Mouse (Mus musculus) ES-E14 (cell line): Measurements from ENCODE around the gene Slc39a9. TPM values are rescaled to one million over a fixed set of nuclear protein-coding genes. Genes with fewer than 3 reads are reported as not detected.

Experiments used
- DNase-seq: peaks from one replicate; pipeline ENCODE4 v3.0.0-alpha.2; 2013; ENCODE audit warnings: low read depth, low spot score
- H3K27ac ChIP-seq: 2 replicates; pipeline ENCODE4 v1.5.1; 2012; ENCODE audit warnings: low read depth, mild to moderate bottlenecking, low read length, moderate library complexity, mixed read lengths; ENCODE audit not compliant: poor library complexity, insufficient read depth, severe bottlenecking
- H3K36me3 ChIP-seq: 2 replicates; pipeline ENCODE4 v1.6.1; 2012; ENCODE audit warnings: mild to moderate bottlenecking, low read length, moderate library complexity, mixed read lengths; ENCODE audit not compliant: control insufficient read depth, poor library complexity, insufficient read depth, severe bottlenecking
- H3K4me1 ChIP-seq, 2 experiments: fragments of 150-350 bp in 1 of 2; sonication (generic) in 1 of 2; 2 replicates each; pipeline ENCODE4 v1.6.1; 2012; ENCODE audit warnings: low read length in 2 of 2, mild to moderate bottlenecking in 1 of 2, mixed read lengths in 1 of 2; ENCODE audit not compliant: control insufficient read depth in 2 of 2, insufficient read depth in 2 of 2, poor library complexity in 1 of 2
- H3K4me3 ChIP-seq, 2 experiments: fragments of 150-350 bp in 1 of 2; sonication (generic) in 1 of 2; 2 replicates each; pipeline ENCODE4 v1.5.1; 2012; ENCODE audit warnings: low read length in 2 of 2, low read depth in 1 of 2, mild to moderate bottlenecking in 1 of 2, mixed read lengths in 1 of 2; ENCODE audit not compliant: insufficient read depth in 1 of 2, poor library complexity in 1 of 2, severe bottlenecking in 1 of 2
- H3K9ac ChIP-seq: 2 replicates; pipeline ENCODE4 v1.6.1; 2012; ENCODE audit warnings: low read depth, mild to moderate bottlenecking, low read length, mixed read lengths; ENCODE audit not compliant: poor library complexity, insufficient read depth, severe bottlenecking
- H3K9me3 ChIP-seq: fragments of 150-350 bp; sonication (generic); 2 replicates; pipeline ENCODE4 v1.6.1; 2012; ENCODE audit warnings: low read depth, mild to moderate bottlenecking, low read length; ENCODE audit not compliant: control insufficient read depth, insufficient read depth
- CHD2 ChIP-seq: IDR thresholded peaks from 2 replicates; pipeline ENCODE4 v1.6.1; 2014; ENCODE audit warnings: mild to moderate bottlenecking, low read depth, low read length, inconsistent platforms
- HCFC1 ChIP-seq: IDR thresholded peaks from 2 replicates; pipeline ENCODE4 v1.6.1; 2012; ENCODE audit warnings: low read length, inconsistent platforms, borderline replicate concordance; ENCODE audit not compliant: insufficient read depth
- MAFK ChIP-seq: IDR thresholded peaks from 2 replicates; pipeline ENCODE4 v1.6.1; 2014; ENCODE audit warnings: mild to moderate bottlenecking, low read depth, low read length, inconsistent platforms; ENCODE audit not compliant: insufficient read depth
- ZC3H11A ChIP-seq: IDR thresholded peaks from 2 replicates; pipeline ENCODE4 v1.6.1; 2012; ENCODE audit warnings: low read depth, mild to moderate bottlenecking, inconsistent platforms, low read length, borderline replicate concordance
- ZNF384 ChIP-seq: IDR thresholded peaks from 2 replicates; pipeline ENCODE4 v1.6.1; 2012; ENCODE audit warnings: low read depth, low read length, inconsistent platforms
- in situ Hi-C, 2 experiments: fragments of 600-800 bp; cut with MboI; formaldehyde crosslinking; loops; one replicate each; pipeline ENCODE4 v1.15.1; 2025; ENCODE audit warnings: low sequenced_read_pairs in 2 of 2, inconsistent platforms in 1 of 2; ENCODE audit not compliant: unreplicated experiment in 2 of 2
- total RNA-seq: library from RNA; depleted of rRNA; stranded (reverse); fragments of 300-350 nt; gene quantifications from 2 replicates; pipeline ENCODE4 v1.2.3, GENCODE M21; 2012

Gene Slc39a9
- total RNA-seq, 1 experiment = 21.7 TPM

DNA sequence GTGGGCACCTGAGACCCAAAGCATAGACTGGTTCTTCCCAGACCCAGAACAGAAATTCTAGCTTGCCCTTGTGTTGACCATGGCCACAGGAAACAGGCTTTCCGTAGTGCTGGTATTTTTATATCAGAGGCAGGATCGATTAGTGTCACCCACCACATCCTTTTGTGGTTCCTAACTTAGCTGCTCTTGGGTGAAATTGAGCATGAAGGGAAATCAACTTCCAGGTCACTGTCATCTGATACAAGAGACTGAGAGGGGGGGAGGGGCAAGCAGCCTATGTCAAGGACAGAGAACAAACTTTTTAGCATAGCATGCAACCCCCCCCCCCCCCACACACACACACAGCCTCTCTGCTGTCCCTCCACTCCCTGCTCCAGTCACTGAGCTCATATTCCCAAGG, 75.5 kb downstream of the Slc39a9 start:
- Histone ChIP-seq H3K4me3 (no peak overlapping the region), H3K9ac (no peak overlapping the region), H3K27ac (no peak overlapping the region), H3K36me3 (no peaks in the 10 kb centered on the region), H3K4me1 (peaks cover 0 to 17% of the 10 kb centered on the region in 2 experiments; a peak in 2 of 4 replicates), H3K9me3 (no peaks in the 10 kb centered on the region)
- in situ Hi-C loops = no loop called here
- TF ChIP-seq ZC3H11A = no peak
- no peak for TF ChIP-seq CHD2
- TF ChIP-seq ZNF384 = no peak
- DNase-seq = no peak

GRCm38 (mm10) chr12:80720507-80720906, 76.8 kb downstream of the Slc39a9 start:
- no peak overlapping the region for H3K27ac ChIP-seq
- peak overlapping the region; percentile 73 to 74; a peak in 3 of 4 replicates for H3K4me3 ChIP-seq
- TF ChIP-seq ZNF384 = no peak
- no peak for TF ChIP-seq HCFC1
- TF ChIP-seq CHD2 = no peak
- TF ChIP-seq MAFK = no peak
- no peak overlapping the region for H3K9ac ChIP-seq
- no peak for DNase-seq
- in situ Hi-C loops = no loop called here
- H3K4me1 ChIP-seq = peaks cover 0 to 11% of the 10 kb centered on the region in 2 experiments; a peak in 2 of 4 replicates
- H3K9me3 ChIP-seq = no peaks in the 10 kb centered on the region
- H3K36me3 ChIP-seq = no peaks in the 10 kb centered on the region

- in situ Hi-C loops = no loop called here
- peak overlapping the region; percentile 8; the same call in 1 of the 2 replicates for H3K27ac ChIP-seq
- TF ChIP-seq ZC3H11A (no peak), CHD2 (no peak), MAFK (no peak), ZNF384 (no peak), HCFC1 (no peak)
- peak; percentile 68 for DNase-seq
- peak overlapping the region; percentile 79 for H3K9ac ChIP-seq
- peak overlapping the region; percentile 73 to 74 for H3K4me3 ChIP-seq
- H3K36me3 ChIP-seq = no peaks in the 10 kb centered on the region
- peaks cover 0 to 8% of the 10 kb centered on the region in 2 experiments; a peak in 1 of 4 replicates for H3K4me1 ChIP-seq
- no peaks in the 10 kb centered on the region for H3K9me3 ChIP-seq
These were observed 77.8 kb downstream of the Slc39a9 start for GRCm38 (mm10) chr12:80721458-80721857.

- Histone ChIP-seq H3K27ac (no peak overlapping the region), H3K36me3 (no peaks in the 10 kb centered on the region), H3K9me3 (no peaks in the 10 kb centered on the region), H3K4me3 (no peak overlapping the region), H3K9ac (no peak overlapping the region), H3K4me1 (0 out of 4 replicates have a peak, but pooled peaks cover 0 to 6% of the 10 kb centered on the region in 2 experiments)
- peak; percentile 53 for DNase-seq
- in situ Hi-C loops = no loop called here
- TF ChIP-seq CHD2 (no peak), ZNF384 (no peak), ZC3H11A (no peak), MAFK (no peak), HCFC1 (no peak)
These were observed 81.3 kb downstream of the Slc39a9 start for GRCm38 (mm10) chr12:80724853-80725559.

GRCm38 (mm10) chr12:80728207-80728606, 84.5 kb downstream of the Slc39a9 start:
- Histone ChIP-seq H3K9ac (no peak overlapping the region), H3K4me1 (no peaks in the 10 kb centered on the region), H3K27ac (no peak overlapping the region), H3K4me3 (no peak overlapping the region), H3K9me3 (no peaks in the 10 kb centered on the region), H3K36me3 (no peaks in the 10 kb centered on the region)
- DNase-seq = no peak
- in situ Hi-C loops = no loop called here
- TF ChIP-seq CHD2 (no peak), ZNF384 (no peak), ZC3H11A (no peak), MAFK (no peak)
